Mouse (Mus musculus) kidney, postnatal 10 days (tissue): ENCODE measurements around the gene Tbc1d7.

Experiments
- DNase-seq: peaks from one replicate; pipeline ENCODE4 v3.0.0; 2021; ENCODE audit warnings: mixed read lengths

The Tbc1d7 gene

GRCm38 (mm10) chr13:43171020-43171710 is at the start of gene Tbc1d7:
TSS of gene Tbc1d7 (minus strand) at chr13:43171501.
- DNase-seq = peak; percentile 99

DNA sequence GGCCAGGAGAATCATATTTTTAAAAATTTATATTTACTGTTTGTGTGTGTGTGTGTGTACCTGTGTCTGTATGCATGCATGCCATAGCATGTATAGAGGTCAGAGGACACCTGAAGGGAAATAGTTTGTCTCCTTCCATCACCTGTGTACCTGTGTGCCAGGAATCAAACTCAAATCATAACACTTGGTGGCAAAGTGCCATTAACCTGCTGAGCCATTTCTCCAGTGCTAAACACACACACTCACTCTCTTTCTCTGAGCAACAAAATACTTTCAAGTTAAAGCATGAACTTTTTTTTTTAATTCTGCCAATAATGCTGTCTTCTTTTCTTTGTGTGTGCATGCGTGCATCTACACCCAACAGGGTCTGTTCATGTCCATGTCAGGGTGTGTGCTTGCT is 49.3 kb upstream of the Tbc1d7 start:
- DNase-seq = no peak

- peak; percentile 62 for DNase-seq
Measured at GRCm38 (mm10) chr13:43218764-43219163, 47.5 kb upstream of the Tbc1d7 start.

GRCm38 (mm10) chr13:43218284-43218683 is 47.0 kb upstream of the Tbc1d7 start:
- no peak for DNase-seq

DNA sequence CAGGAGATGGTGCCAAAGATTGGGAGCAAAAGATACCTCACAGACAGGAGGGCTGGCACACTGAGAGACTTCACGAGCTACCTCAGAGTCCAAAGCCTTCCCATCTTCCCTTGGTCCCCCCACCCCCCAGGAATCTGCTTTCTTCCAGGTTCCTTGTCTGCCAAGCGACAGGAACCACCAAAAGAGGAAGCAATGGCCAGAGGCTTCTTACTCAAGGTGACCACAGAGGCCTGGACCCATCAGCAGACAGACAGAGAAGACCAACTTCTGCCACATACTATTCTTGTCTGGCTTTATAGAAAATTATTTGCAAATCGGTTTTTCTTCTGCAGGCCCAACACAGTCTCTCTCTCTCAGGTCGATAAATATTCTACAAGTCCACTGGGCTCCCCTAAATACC is 46.4 kb upstream of the Tbc1d7 start:
- no peak for DNase-seq

GRCm38 (mm10) chr13:43217059-43217458 is 45.8 kb upstream of the Tbc1d7 start:
- no peak for DNase-seq

DNA sequence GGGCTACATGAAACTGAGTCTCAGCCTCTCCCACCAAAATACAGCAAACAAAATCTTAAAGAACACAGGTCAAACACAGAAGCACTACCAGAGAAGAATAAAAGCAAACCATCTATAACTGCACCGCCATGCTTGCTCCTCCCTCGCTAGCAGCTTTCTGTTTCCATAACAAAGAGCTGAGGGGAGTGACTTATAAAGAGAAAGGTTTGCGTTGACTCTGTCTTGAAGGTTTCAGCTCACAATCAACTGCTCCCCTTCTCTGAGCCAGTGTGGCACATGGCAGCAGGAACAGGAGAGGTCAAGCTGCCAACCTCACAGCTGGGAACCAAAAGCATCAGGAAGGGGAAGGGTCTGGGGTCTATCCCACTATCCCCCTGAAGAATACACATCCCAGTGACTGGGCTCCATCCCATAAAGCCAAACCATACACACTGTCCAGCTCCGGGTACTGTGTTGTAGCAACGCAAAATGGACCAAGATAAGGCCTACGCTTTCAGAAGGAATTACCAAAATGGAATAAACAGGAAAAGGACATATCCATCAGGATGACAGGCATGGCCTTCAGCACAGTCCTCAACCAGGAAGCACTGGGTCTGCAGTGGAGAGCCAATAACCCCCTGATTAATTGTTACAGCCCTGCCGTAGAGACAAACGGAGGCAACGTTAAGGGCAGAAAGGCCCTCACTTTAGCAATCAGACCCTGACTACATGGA is 44.8 kb upstream of the Tbc1d7 start:
- DNase-seq = no peak

DNA sequence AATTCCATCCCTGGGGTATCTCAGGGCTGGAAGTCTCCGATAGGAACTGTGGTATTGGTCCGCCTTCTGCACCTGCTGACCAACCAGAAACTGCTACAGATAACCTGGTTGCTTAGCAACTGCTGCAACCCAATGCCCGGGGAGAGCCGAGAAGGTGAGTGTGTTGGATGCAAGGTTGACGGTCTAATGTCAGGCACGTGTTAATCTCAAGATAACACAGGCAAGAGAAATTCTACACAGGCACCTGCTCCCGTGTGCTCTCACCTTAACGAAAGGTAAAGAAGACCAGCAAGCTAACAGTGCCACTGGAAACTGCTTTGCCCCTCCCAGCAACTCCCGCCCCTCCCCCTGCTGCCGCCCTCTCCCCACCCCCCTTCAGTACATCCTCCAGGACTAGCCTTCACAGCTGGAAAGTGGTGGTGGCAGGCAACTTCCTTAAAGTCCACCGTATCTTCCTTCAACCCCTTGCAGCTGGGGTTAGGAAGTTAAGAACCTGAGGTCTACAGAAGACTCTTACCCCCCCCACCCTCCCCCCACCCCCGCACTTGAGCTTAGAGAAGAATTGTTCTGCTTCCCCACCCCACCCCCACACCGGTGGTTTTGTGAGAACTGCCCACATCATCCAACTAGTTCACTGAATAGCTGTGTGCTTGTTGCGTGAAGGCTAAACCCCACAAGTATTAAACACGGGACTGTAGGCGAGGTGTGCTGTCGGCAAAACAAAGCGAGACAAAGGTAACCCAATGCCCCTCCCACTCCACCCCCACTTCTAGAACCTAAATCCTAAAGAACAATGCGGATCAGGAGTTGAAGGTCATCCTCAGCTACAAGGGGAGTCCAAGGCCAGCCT is 44.1 kb upstream of the Tbc1d7 start:
- peak; percentile 41 for DNase-seq

GRCm38 (mm10) chr13:43212338-43212737 is 41.0 kb upstream of the Tbc1d7 start:
- DNase-seq = peak; percentile 46

- DNase-seq = no peak
Measured at GRCm38 (mm10) chr13:43210956-43211355, 39.7 kb upstream of the Tbc1d7 start.

DNA sequence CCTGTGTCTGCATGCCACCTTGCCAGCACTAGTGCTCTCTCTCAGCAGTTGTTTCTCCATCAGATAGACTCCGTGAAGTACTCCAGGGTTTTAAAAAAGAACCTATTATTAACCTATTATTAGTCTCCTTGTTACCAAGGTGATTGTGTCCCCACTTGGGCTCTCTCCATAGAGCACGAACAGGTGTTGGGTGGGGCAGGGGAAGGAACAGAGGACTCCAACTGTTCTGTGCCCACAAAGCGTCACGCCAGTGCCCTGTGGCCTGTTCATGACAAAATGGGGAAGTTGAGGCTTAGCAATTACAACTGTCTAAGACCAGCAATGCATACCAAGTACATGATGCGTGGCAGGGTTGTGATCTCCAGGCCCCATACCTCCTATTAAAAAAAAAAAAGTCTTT is 38.3 kb upstream of the Tbc1d7 start:
- DNase-seq = no peak

GRCm38 (mm10) chr13:43208914-43209439 is 37.7 kb upstream of the Tbc1d7 start:
- no peak for DNase-seq

DNA sequence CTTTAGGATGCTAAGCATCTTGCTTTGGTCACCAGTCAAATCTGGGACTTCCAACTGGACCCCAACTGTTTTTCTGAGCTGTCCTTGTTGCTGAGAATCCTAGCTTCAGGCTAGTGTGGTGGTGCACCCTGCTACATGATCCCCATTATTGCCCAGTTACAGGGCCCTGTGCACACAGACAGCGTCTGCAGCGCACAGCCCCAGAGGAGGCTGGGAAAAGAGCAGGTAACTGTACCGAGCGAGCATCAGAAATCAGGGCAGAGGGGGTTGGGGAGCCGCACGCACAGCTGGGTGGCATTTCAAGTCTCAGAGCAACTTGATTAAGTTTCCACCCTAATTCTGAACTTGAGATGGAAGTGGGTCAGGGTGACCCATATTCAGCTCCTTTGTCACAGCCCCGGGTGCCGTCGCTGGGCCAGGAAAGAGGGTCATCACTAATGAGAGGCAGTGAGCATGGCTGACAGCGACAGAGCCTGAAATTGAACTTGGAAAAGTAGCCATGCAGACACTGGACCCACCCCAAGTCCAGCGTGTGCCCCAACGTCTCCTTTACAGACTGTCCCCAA is 34.9 kb upstream of the Tbc1d7 start:
- DNase-seq = no peak

GRCm38 (mm10) chr13:43203641-43204040 is 32.3 kb upstream of the Tbc1d7 start:
- DNase-seq = no peak

DNA sequence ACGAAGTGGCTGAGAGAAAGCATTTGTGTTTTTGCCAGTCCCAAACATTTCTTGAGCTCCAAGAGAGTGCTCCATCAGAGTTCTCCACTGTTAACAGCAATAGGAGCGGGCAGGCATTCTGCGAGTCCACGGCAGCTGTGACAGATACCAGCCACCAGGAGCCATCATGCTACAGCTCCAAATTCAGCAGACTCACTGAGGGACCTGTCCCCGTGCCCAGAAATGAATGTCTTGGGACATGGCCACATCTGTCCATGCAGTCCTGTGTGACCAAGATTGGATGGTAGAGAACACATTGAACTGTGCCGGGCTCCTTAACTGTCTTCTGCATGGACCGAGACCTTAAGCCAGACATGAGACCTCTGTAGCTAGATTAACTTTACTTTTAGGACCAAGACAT is 31.9 kb upstream of the Tbc1d7 start:
- peak; percentile 26 for DNase-seq

DNA sequence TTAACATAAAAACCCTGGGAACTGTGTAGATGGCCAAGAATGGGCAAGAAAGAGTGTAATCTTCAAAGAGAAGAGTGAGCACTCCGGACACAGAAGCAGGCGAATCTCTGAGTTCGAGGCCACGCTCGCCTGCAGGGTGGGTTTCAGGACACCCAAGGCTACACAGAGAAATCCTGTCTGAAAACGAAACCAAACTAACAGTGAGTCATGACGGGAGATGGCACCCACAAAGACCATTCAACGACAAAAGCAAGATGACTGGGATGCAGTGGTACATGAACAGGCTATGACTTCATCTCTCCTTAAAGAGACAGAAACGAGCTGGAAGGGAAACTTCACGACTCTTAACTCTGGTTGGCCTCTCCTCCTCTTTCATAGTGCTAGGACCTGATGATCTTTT is 31.1 kb upstream of the Tbc1d7 start:
- DNase-seq = no peak

- peak; percentile 71 for DNase-seq
Measured at GRCm38 (mm10) chr13:43201033-43201432, 29.7 kb upstream of the Tbc1d7 start.

- DNase-seq = peak; percentile 34
Measured at GRCm38 (mm10) chr13:43200473-43200872, 29.2 kb upstream of the Tbc1d7 start.

GRCm38 (mm10) chr13:43199749-43200148 is 28.4 kb upstream of the Tbc1d7 start:
- DNase-seq = peak; percentile 72

DNA sequence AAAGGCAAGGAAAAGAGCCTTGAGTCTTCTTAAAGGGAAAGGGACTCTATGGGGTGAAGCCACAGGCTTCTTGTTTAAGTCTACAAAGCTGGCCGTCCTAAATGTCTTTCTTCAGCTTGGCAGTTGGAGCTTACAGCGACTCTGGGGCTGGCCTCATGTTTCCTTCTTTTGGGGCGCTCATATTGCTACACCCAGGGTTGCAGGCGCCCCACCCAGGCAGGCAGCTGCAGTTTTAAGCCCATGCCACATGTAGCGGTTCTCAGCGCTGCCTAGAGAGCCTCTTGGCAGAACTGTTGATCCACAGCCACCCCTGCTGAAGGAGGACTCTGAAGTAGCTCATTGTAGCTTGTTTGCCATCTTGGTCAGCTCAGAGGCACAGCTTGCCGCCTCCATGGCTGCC is 28.0 kb upstream of the Tbc1d7 start:
- DNase-seq = no peak

DNA sequence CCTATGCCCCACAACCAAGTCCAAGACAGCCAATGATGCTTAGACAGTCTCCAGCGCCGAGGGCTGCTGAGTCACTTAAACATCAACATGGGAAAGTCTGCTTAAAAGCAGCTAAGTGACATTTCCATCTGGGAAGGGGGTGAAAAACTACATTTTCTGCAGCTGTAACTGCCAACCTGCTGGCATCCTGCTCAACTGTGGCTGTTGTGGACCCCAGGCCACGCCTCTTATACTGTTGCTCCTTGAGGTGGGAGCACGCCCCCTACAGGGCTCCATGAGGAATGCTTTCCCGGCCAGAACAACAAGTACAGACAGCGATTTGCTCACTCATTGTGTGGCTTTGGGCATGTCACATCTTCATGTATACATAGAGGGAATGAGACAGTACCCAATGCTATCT is 25.9 kb upstream of the Tbc1d7 start:
- no peak for DNase-seq

- no peak for DNase-seq
Measured at GRCm38 (mm10) chr13:43196000-43196399, 24.7 kb upstream of the Tbc1d7 start.

DNA sequence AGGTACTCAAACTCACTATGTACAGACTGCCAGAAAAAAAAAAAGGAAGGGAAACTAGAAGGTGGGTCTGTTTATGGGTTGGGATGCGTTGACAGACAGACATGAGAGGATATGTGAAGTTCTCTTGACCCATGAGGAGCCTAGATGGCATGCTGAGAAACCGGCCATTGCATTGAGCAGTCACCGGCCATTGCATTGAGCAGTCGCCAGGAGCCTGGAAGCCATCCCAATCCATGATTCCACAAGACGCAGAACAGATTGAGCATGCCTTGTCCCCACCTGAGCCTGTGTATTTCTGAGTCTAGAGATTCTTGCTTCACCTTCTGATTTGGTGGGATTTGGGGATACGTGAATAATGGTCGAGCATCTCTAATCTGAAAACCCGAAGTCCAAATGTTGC is 22.6 kb upstream of the Tbc1d7 start:
- DNase-seq = no peak
